Mouse (Mus musculus): ENCODE results near the gene Eml5. TPM values are rescaled to one million over a fixed set of nuclear protein-coding genes. Genes with fewer than 3 reads are reported as not detected.

The Eml5 gene
- polyA plus RNA-seq, 1 experiment from 2014 or later, result 3.0 TPM

- Histone ChIP-seq H3K4me1 (replicated peaks) (no peaks in the 10 kb centered on the region), H3K4me2 (no peak overlapping the region), H3K27ac (no peak overlapping the region), H3K36me3 (peaks cover 88% of the 10 kb centered on the region), H3K9ac (replicated peaks) (no peak overlapping the region), H3K4me3 (replicated peaks) (no peak overlapping the region), H3K9me3 (no peaks in the 10 kb centered on the region), H3K27me3 (no peaks in the 10 kb centered on the region)
- no peak for ATAC-seq (ENCODE audit: insufficient number of reproducible peaks, insufficient read depth, low FRiP score, low TSS enrichment, low read depth)
- WGBS, result 88% methylated on average over 3 of the region's 3 CpGs
Measured at GRCm38 (mm10) chr12:98777509-98777908, 123.8 kb downstream of the Eml5 start.

DNA sequence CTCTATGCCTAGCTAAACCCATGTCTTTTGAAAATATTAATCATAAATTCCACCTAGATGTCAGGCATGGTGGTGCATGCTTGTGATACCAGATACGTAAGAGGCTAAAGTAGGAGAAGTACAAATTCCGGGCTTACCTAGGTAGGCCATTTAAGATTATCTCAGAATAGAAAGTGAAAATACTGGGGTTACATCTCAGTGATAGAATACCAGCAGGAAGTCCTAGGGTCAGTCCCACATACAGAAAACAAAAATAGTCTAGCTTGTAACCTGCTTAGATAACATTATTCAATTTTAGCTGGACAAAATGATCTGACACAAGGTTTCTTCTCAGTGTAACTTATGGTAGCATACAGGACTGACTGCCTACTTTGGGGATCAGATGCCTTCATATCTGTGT, 135.0 kb downstream of the Eml5 start:
- Histone ChIP-seq H3K9ac (replicated peaks) (no peak overlapping the region), H3K27ac (no peak overlapping the region), H3K4me2 (no peak overlapping the region), H3K9me3 (no peaks in the 10 kb centered on the region), H3K27me3 (no peaks in the 10 kb centered on the region), H3K4me3 (replicated peaks) (no peak overlapping the region), H3K36me3 (peaks cover 92% of the 10 kb centered on the region), H3K4me1 (replicated peaks) (no peaks in the 10 kb centered on the region)
- WGBS, result 98% methylated on average over 2 of the region's 2 CpGs
- no peak for ATAC-seq (ENCODE audit: insufficient number of reproducible peaks, insufficient read depth, low FRiP score, low TSS enrichment, low read depth)

GRCm38 (mm10) chr12:98759700-98760099, 141.6 kb downstream of the Eml5 start:
- H3K4me1 ChIP-seq (replicated peaks), result no peaks in the 10 kb centered on the region
- H3K27me3 ChIP-seq, result no peaks in the 10 kb centered on the region
- no peaks in the 10 kb centered on the region for H3K9me3 ChIP-seq
- no peak overlapping the region for H3K4me3 ChIP-seq (replicated peaks)
- WGBS, result 93% methylated on average over 6 of the region's 6 CpGs
- no peak overlapping the region for H3K9ac ChIP-seq (replicated peaks)
- no peak overlapping the region for H3K4me2 ChIP-seq
- no peak overlapping the region for H3K27ac ChIP-seq
- ATAC-seq (ENCODE audit: insufficient number of reproducible peaks, insufficient read depth, low FRiP score, low TSS enrichment, low read depth), result no peak
- H3K36me3 ChIP-seq, result peaks cover 92% of the 10 kb centered on the region

- Histone ChIP-seq H3K27me3 (no peaks in the 10 kb centered on the region), H3K36me3 (peaks cover 89% of the 10 kb centered on the region), H3K4me2 (no peak overlapping the region), H3K9ac (replicated peaks) (no peak overlapping the region), H3K9me3 (no peaks in the 10 kb centered on the region), H3K4me1 (replicated peaks) (no peaks in the 10 kb centered on the region), H3K27ac (no peak overlapping the region), H3K4me3 (replicated peaks) (no peak overlapping the region)
- no peak for ATAC-seq (ENCODE audit: insufficient number of reproducible peaks, insufficient read depth, low FRiP score, low TSS enrichment, low read depth)
- 89% methylated on average over 6 of the region's 6 CpGs for WGBS
Measured at GRCm38 (mm10) chr12:98757636-98758035, 143.6 kb downstream of the Eml5 start.

GRCm38 (mm10) chr12:98747380-98747753, 153.9 kb downstream of the Eml5 start:
- 4% methylated on average over 8 of the region's 14 CpGs for WGBS
- H3K36me3 ChIP-seq, result peaks cover 9% of the 10 kb centered on the region; the same call in 1 of the 2 replicates
- no peaks in the 10 kb centered on the region; the same call in 1 of the 2 replicates for H3K27me3 ChIP-seq
- H3K4me2 ChIP-seq, result peak overlapping the region; percentile 64
- no peaks in the 10 kb centered on the region for H3K9me3 ChIP-seq
- H3K4me3 ChIP-seq (replicated peaks), result peak overlapping the region; percentile 89
- ATAC-seq (ENCODE audit: insufficient number of reproducible peaks, insufficient read depth, low FRiP score, low TSS enrichment, low read depth), result peak; percentile 40
- H3K27ac ChIP-seq, result peak overlapping the region; percentile 95
- H3K9ac ChIP-seq (replicated peaks), result peak overlapping the region; percentile 92
- H3K4me1 ChIP-seq (replicated peaks), result peaks cover 14% of the 10 kb centered on the region

DNA sequence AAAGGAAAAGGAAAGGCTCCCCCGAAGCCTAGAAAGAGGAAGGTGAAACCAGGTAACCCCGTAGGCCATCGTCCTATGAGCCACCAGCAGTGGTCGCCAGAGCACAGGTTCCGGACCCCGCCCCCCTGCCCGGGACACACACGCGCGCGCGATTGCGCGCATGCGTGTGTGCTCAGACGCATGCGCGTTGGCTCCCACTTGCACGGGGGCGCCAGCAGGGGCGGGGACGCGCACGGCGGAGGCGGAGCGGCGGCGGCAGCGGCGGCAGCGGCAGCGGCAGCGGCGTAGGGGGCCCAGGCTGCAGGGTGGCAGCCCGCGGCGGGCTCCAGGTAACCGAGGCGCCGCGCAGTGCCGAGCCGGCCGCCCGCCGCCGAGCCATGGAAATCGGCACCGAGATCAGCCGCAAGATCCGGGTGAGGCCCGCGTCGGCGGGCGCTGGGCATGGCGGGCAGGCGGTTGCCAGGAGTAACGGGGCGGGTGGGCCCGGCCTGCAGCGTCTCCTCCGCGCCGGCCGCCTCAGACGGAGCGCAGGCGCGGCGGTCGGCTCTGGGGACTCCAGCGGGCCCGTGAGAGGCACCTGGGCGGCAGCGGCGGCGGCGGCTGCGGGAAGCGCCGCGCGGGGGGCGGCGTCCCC, 154.4 kb downstream of the Eml5 start, which contains the start of gene Zc3h14:
Gene Zc3h14, plus strand, starts transcription at position 219 of the 634 bp plus-strand sequence.
- H3K9ac ChIP-seq (replicated peaks), result peak within 1 kb of the TSS; percentile 92
- H3K27me3 ChIP-seq, result no peaks in the 10 kb centered on the region; the same call in 1 of the 2 replicates
- peak within 1 kb of the TSS; percentile 64 for H3K4me2 ChIP-seq
- WGBS, result under 1% methylated on average over 68 of the region's 87 CpGs
- peaks cover 14% of the 10 kb centered on the region for H3K4me1 ChIP-seq (replicated peaks)
- peak within 1 kb of the TSS; percentile 89 for H3K4me3 ChIP-seq (replicated peaks)
- H3K27ac ChIP-seq, result peak within 1 kb of the TSS; percentile 95
- no peaks in the 10 kb centered on the region for H3K9me3 ChIP-seq
- H3K36me3 ChIP-seq, result peaks cover 9% of the 10 kb centered on the region; the same call in 1 of the 2 replicates
- ATAC-seq (ENCODE audit: insufficient number of reproducible peaks, insufficient read depth, low FRiP score, low TSS enrichment, low read depth), result peak; percentile 87

DNA sequence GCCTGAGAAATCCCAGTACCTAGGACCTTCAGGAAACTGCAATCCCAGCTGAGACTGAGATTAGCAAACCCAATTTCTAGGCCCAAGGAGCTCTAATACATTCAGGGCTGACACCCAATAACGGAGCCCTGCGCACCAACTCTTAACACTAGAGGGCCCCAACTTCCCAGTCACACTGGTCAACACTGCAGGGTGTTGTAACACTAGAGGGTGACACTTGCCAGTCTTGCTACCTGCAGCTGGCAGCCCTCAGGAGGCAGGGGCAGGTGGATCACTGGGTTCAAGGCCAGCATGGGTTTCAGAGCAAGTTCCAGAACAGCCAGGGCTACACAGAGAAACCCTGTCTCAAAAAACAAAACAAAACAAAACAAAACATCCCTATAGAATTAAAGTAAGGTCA, 155.2 kb downstream of the Eml5 start:
- Histone ChIP-seq H3K4me1 (replicated peaks) (peaks cover 11% of the 10 kb centered on the region), H3K4me2 (no peak overlapping the region), H3K4me3 (replicated peaks) (no peak overlapping the region), H3K27ac (no peak overlapping the region), H3K9me3 (no peaks in the 10 kb centered on the region), H3K27me3 (peaks cover under 1% of the 10 kb centered on the region; the same call in 1 of the 2 replicates), H3K36me3 (peaks cover 7% of the 10 kb centered on the region; the same call in 1 of the 2 replicates), H3K9ac (replicated peaks) (no peak overlapping the region)
- ATAC-seq (ENCODE audit: insufficient number of reproducible peaks, insufficient read depth, low FRiP score, low TSS enrichment, low read depth), result peak; percentile 56
- 19% methylated on average over 2 of the region's 2 CpGs for WGBS

GRCm38 (mm10) chr12:98745626-98746025, 155.7 kb downstream of the Eml5 start:
- WGBS, result 55% methylated on average over 4 of the region's 4 CpGs
- Histone ChIP-seq H3K27ac (no peak overlapping the region), H3K9ac (replicated peaks) (no peak overlapping the region), H3K4me2 (no peak overlapping the region), H3K27me3 (peaks cover 3% of the 10 kb centered on the region; the same call in 1 of the 2 replicates), H3K4me1 (replicated peaks) (peaks cover 11% of the 10 kb centered on the region), H3K36me3 (peaks cover 2% of the 10 kb centered on the region; the same call in 1 of the 2 replicates), H3K9me3 (no peaks in the 10 kb centered on the region), H3K4me3 (replicated peaks) (no peak overlapping the region)
- ATAC-seq (ENCODE audit: insufficient number of reproducible peaks, insufficient read depth, low FRiP score, low TSS enrichment, low read depth), result no peak

GRCm38 (mm10) chr12:98741011-98741501, 160.2 kb downstream of the Eml5 start:
- no peak overlapping the region for H3K9ac ChIP-seq (replicated peaks)
- H3K4me2 ChIP-seq, result no peak overlapping the region
- H3K36me3 ChIP-seq, result no peaks in the 10 kb centered on the region
- no peak overlapping the region for H3K27ac ChIP-seq
- H3K4me3 ChIP-seq (replicated peaks), result no peak overlapping the region
- 68% methylated on average over 3 of the region's 3 CpGs for WGBS
- H3K27me3 ChIP-seq, result peaks cover 17% of the 10 kb centered on the region
- H3K9me3 ChIP-seq, result no peaks in the 10 kb centered on the region
- peaks cover 8% of the 10 kb centered on the region for H3K4me1 ChIP-seq (replicated peaks)
- ATAC-seq (ENCODE audit: insufficient number of reproducible peaks, insufficient read depth, low FRiP score, low TSS enrichment, low read depth), result no peak

- WGBS, result 12% methylated on average over 7 of the region's 7 CpGs
- Histone ChIP-seq H3K4me2 (peak overlapping the region; percentile 83), H3K9ac (replicated peaks) (peak overlapping the region; percentile 94; the same call in 1 of the 2 replicates), H3K36me3 (no peaks in the 10 kb centered on the region), H3K4me3 (replicated peaks) (peak overlapping the region; percentile 92), H3K27me3 (peaks cover 17% of the 10 kb centered on the region), H3K9me3 (no peaks in the 10 kb centered on the region), H3K4me1 (replicated peaks) (peaks cover 24% of the 10 kb centered on the region), H3K27ac (peak overlapping the region; percentile 84)
- peak; percentile 52; the same call in 1 of the 2 replicates for ATAC-seq (ENCODE audit: insufficient number of reproducible peaks, insufficient read depth, low FRiP score, low TSS enrichment, low read depth)
Measured at GRCm38 (mm10) chr12:98737801-98738350, 163.4 kb downstream of the Eml5 start.

DNA sequence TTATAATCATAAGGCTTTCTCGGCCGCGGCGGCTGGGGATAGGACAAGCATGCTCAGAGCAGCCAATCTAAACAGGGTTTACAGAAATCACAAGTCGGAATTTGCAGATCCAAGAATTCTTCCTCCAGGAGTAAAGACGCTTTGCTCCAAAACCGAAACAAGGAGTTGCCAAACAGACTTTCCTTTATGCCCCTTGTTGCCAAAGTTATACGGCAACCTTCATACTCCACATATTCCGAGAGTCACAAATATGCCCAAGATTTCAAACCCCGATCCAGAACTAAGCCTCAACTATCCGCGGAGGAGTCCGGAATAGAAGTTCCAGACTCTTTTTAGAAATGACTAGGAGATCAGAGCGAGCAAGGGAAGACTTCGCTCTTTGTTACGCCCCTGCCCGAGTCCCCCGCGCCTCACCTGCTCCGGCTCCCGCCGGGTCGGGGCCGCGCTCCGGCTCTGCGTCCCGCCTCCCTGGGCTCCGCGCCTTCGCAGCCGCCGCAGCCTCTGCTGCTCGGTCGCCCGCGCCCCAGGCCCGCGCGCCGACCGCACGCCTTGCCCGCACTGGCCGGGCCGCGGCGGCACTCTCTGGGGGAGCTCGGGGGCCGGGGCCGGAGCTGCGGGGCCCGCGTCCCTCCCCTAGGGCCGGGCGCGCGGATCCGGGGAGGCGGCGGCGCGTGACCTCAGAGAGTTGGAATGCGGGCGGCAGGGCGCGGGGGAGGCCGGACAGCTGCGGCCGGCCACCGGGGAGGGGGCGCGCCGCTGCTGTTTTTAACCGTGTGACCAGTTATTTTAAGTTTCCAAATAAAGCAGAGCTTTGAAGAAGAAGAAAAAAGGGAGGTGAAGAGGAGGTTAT, 164.1 kb downstream of the Eml5 start, which contains the start of gene Ptpn21:
Gene Ptpn21, minus strand, starts transcription at position 455 of the 850 bp plus-strand sequence.
- WGBS, result under 1% methylated on average over 75 of the region's 75 CpGs
- Histone ChIP-seq H3K36me3 (no peaks in the 10 kb centered on the region), H3K4me2 (peak within 1 kb of the TSS; percentile 83), H3K27ac (peak within 1 kb of the TSS; percentile 84), H3K9ac (replicated peaks) (peak within 1 kb of the TSS; percentile 94), H3K4me1 (replicated peaks) (peaks cover 28% of the 10 kb centered on the region), H3K27me3 (peaks cover 17% of the 10 kb centered on the region), H3K4me3 (replicated peaks) (peak within 1 kb of the TSS; percentile 92), H3K9me3 (no peaks in the 10 kb centered on the region)
- peak; percentile 50 for ATAC-seq (ENCODE audit: insufficient number of reproducible peaks, insufficient read depth, low FRiP score, low TSS enrichment, low read depth)
